Mouse (Mus musculus) lung, postnatal 0 days (tissue): ENCODE data around the gene Nrm.

Experiments used
- CTCF ChIP-seq: IDR thresholded peaks from 2 replicates; pipeline ENCODE4 v1.5.1; 2016; ENCODE audit warnings: antibody characterized with exemption, mild to moderate bottlenecking
- EP300 ChIP-seq: IDR thresholded peaks from 2 replicates; pipeline ENCODE4 v1.6.1; 2016; ENCODE audit warnings: antibody characterized with exemption, mild to moderate bottlenecking, control low read depth

GRCm38 (mm10) chr17:35812307-35812706 lies 48.8 kb upstream of the Nrm start:
- TF ChIP-seq CTCF (no peak), EP300 (no peak)
